9 mouse cellular contexts compared by ENCODE assay signal in the genomic region with DNA sequence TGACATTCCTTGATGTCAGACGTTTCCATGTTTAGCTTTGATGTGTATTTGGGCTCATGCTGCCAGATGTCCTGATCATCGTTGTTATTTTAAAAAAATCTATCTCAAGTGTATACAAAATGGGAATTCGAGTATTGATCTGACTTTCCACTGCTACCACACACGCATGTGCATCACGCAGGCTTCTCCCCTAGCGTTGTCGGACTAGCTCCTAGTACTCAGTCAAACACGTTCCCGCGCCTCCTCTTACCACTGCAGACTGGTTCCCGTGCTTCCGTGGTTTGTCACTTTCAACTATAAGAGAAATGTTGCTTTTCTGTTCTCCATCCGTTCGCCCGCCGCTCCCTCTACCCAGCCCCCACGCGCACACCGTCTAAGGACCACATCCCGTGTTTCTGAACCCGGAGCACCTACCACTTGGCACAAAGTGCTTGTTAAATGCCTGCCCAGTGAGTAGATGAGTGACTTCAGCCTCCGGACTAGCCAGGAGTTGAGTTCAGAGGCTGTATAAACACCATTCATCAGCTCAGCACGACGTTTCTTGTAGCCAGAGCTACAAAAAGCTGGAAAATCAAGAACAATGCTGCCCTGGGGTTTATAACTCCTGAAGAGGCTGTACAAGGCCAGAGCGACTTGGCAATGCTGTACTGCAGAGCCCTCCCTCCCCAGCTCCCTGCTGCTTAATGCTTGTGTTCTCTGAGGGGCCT.
DNase-seq lines count a peak whose midpoint lies in the region; ATAC-seq and TF ChIP-seq lines count a peak whose summit lies in the region.
"Had no signal": no experiment of that assay in that cellular context is flagged by ENCODE, and none has a peak within 500 bp of the region (broad histone marks: within the 10 kb centered on the region; RNA-seq: fewer than 3 reads in every experiment).

No protein-coding gene starts in this region.

- peaks cover 10% of the 10 kb centered on the region for H3K4me1 ChIP-seq in lung, embryonic 16.5 days (replicated peaks; ENCODE audit: control insufficient read depth, insufficient read depth, low read length)
- H3K4me1 ChIP-seq in lung, adult 2 months (ENCODE audit: control insufficient read depth, insufficient read depth, low read length) = no peaks in the 10 kb centered on the region
- H3K4me1 ChIP-seq in intestine, embryonic 15.5 days (replicated peaks) = no peaks in the 10 kb centered on the region
- H3K4me1 ChIP-seq in neural tube, embryonic 15.5 days = peaks cover 32% of the 10 kb centered on the region

- DNase-seq in lung, adult 2 months = no peak
- DNase-seq in fibroblast of lung, adult 2 months (ENCODE audit: low read depth) = peak; percentile 80
- DNase-seq in frontal cortex, adult 2 months (ENCODE audit: extremely low spot score in 1 of 2, low spot score in 1 of 2) = no peak
- DNase-seq in thymus, postnatal 0 days (ENCODE audit: low spot score) = no peak
- DNase-seq: gastrocnemius, postnatal 14 days; spleen, adult 18-20 months had no signal

- ATAC-seq in lung, embryonic 16.5 days (ENCODE audit: low read depth) = peak; percentile 77
- no peak for ATAC-seq in intestine, embryonic 15.5 days
- 0 out of 2 replicates have a peak, but pooled peaks have one; percentile 61 for ATAC-seq in neural tube, embryonic 15.5 days (ENCODE audit: low FRiP score)

- peak overlapping the region; percentile 43 for H3K27ac ChIP-seq in lung, embryonic 16.5 days (ENCODE audit: low read length)
- H3K27ac ChIP-seq in intestine, embryonic 15.5 days = peak overlapping the region; percentile 14; the same call in 1 of the 2 replicates
- peak overlapping the region; percentile 54 for H3K27ac ChIP-seq in neural tube, embryonic 15.5 days (replicated peaks)

- no peaks in the 10 kb centered on the region for H3K36me3 ChIP-seq in lung, embryonic 16.5 days (ENCODE audit: control insufficient read depth, insufficient read depth, low read length)
- no peaks in the 10 kb centered on the region for H3K36me3 ChIP-seq in intestine, embryonic 15.5 days
- H3K36me3 ChIP-seq in neural tube, embryonic 15.5 days = no peaks in the 10 kb centered on the region

- H3K4me3 ChIP-seq in lung, embryonic 16.5 days (ENCODE audit: low read length) = no peak overlapping the region
- no peak overlapping the region for H3K4me3 ChIP-seq in lung, adult 2 months (replicated peaks; ENCODE audit: extremely low read depth, low read depth, low read length)
- no peak overlapping the region for H3K4me3 ChIP-seq in intestine, embryonic 15.5 days (replicated peaks)
- no peak overlapping the region for H3K4me3 ChIP-seq in neural tube, embryonic 15.5 days (replicated peaks)

- no peak for TF ChIP-seq POLR2A in lung, adult 2 months (IDR thresholded peaks at IDR 0.05; ENCODE audit: borderline replicate concordance, extremely low read depth, low read depth, low read length)

- H3K27me3 ChIP-seq in lung, embryonic 16.5 days (ENCODE audit: control insufficient read depth, insufficient read depth, low read depth, low read length) = no peaks in the 10 kb centered on the region
- no peaks in the 10 kb centered on the region for H3K27me3 ChIP-seq in intestine, embryonic 15.5 days (replicated peaks)
- H3K27me3 ChIP-seq in neural tube, embryonic 15.5 days (replicated peaks) = no peaks in the 10 kb centered on the region

- H3K9ac ChIP-seq in lung, embryonic 16.5 days (ENCODE audit: low read length) = no peak overlapping the region
- no peak overlapping the region for H3K9ac ChIP-seq in intestine, embryonic 15.5 days
- no peak overlapping the region for H3K9ac ChIP-seq in neural tube, embryonic 15.5 days (replicated peaks)

- 38% methylated on average over 25 of the region's 25 CpGs for WGBS in lung, embryonic 16.5 days
- WGBS in lung, adult 2 months = 52% methylated on average over 25 of the region's 25 CpGs
- 45% methylated on average over 25 of the region's 25 CpGs for WGBS in intestine, embryonic 15.5 days
- WGBS in neural tube, embryonic 15.5 days = 18% methylated on average over 25 of the region's 25 CpGs

- H3K9me3 ChIP-seq in lung, embryonic 16.5 days (ENCODE audit: control insufficient read depth, low read length) = no peaks in the 10 kb centered on the region
- no peaks in the 10 kb centered on the region for H3K9me3 ChIP-seq in intestine, embryonic 15.5 days
- no peaks in the 10 kb centered on the region for H3K9me3 ChIP-seq in neural tube, embryonic 15.5 days (replicated peaks)

- TF ChIP-seq CTCF in lung, adult 2 months (IDR thresholded peaks at IDR 0.05; ENCODE audit: insufficient read depth, low read length) = no peak

- H3K4me2 ChIP-seq in lung, embryonic 16.5 days (ENCODE audit: low read depth, low read length) = no peak overlapping the region
- peak overlapping the region; percentile 5; the same call in 1 of the 2 replicates for H3K4me2 ChIP-seq in intestine, embryonic 15.5 days (replicated peaks)
- peak overlapping the region; percentile 36 for H3K4me2 ChIP-seq in neural tube, embryonic 15.5 days
